Mouse (Mus musculus): ENCODE data around the gene Ctsw.

Ctsw gene

DNA sequence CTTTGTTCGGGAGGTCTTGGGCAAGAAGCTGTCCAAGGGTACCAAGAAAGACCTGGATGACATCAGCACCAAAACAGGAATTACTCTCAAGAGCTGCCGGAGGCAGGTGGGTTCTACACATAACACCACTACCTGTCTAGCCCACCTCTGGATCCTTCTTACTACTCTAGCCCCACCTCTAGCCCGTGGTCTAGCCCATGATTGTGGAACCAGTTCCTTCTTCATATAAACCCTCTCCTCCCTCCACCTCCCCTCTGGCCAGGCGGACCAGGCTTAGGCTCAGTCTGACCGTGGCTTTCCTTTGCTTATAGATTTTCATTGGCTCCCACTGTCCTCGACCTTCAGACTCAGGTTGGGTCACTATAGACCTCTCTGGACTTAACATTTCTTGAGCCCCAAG lies 6.9 kb downstream of the Ctsw start:
- DNase-seq (ENCODE audit: low spot score): no peak

DNA sequence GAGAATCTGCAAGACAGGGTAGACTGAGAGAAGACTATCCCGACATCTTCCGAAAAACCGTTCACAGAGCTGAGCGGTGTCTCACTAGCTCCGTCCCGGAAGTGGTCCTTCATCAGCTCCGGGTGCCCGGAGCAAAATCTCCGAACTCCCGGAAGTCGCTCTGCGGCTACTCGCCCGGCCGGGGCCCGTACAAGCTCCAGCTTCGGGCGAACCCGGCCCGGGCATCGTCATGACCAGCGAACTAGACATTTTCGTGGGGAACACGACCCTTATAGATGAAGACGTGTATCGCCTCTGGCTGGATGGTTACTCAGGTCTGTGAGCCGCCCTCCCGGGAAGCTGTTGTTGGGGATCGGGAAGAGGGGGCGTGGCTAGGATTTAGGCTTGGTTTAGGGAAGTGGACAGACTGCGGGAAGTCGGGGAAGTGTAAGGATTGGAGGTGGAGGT lies 7.8 kb downstream of the Ctsw start, which contains the start of gene Fibp:
Fibp (plus strand) TSS at position 151 of the 447 bp plus-strand sequence.
- DNase-seq (ENCODE audit: low spot score): peak; percentile 85

DNA sequence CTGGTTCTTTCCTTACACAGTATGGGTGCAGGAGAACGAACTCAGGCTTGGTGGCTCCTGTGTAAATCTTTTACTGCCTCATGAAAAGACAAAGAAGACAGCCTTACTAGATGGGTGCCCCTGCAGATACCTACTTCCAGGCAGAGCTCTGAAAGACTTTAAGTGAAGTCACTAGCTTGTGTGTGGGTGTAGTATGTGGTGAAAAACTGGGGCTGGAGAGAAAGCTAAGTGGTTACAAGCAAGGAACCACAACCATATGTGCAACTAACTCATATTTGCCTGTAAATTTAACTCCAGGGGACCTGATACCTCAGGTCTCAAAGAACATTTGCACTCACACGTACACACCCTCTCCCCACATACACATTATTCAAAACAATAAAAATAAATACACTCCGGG lies 8.4 kb downstream of the Ctsw start:
- no peak for DNase-seq (ENCODE audit: low spot score)

DNA sequence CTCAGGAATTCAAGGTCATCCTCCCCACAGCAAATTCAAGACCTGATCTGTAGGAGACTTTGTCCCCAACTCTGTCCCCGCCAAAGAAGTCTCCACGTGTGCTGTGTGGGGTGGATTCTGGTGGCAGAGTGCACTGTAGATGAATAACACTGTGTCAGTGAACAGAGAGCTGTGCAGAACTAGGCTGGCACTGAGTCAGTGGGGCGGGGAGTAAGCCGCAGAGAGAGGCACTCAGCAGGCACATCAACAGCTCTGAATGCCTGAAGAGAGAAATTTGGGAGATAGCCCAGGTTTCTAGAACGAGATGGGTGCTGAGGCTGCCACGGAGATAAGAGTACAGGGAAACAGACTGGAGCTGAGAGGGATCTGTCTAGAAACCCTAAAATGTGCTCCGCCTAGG lies 9.3 kb downstream of the Ctsw start:
- DNase-seq (ENCODE audit: low spot score): no peak

DNA sequence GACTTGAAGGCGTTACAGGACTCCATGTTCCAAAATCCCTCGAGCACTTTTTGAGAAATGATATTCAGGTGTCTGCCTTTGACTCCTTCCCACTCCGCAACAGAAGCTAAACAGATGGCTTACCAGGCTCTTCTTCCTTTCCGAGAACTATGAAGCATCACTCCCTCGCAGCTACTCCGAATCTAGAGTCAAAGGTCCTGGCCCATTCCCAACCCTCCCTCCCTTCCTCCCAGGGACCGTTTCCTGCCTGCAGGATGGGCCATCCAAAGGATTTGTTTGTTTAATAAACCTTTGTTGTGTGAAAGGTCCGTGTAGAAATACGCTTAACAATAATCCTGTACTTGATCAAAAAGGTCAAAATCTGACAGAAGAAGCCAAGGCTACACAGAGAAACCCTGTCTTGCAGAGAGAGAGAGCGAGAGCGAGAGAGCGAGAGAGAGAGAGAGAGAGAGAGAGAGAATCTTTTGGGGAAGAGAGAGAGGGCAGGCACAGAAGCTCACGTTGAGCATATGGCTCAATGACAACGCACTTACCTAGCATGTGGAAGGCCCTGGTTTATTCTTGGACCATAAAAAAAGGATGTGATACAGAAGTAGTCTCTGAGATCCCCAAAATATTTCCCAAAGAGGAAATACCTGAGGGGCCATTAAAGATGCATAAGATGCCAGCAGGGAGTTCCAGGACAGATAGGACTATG lies 10.4 kb downstream of the Ctsw start, which contains the start of gene Ccdc85b:
Ccdc85b (minus strand) TSS at position 149 of the 697 bp plus-strand sequence.
- no peak for DNase-seq (ENCODE audit: low spot score)

DNA sequence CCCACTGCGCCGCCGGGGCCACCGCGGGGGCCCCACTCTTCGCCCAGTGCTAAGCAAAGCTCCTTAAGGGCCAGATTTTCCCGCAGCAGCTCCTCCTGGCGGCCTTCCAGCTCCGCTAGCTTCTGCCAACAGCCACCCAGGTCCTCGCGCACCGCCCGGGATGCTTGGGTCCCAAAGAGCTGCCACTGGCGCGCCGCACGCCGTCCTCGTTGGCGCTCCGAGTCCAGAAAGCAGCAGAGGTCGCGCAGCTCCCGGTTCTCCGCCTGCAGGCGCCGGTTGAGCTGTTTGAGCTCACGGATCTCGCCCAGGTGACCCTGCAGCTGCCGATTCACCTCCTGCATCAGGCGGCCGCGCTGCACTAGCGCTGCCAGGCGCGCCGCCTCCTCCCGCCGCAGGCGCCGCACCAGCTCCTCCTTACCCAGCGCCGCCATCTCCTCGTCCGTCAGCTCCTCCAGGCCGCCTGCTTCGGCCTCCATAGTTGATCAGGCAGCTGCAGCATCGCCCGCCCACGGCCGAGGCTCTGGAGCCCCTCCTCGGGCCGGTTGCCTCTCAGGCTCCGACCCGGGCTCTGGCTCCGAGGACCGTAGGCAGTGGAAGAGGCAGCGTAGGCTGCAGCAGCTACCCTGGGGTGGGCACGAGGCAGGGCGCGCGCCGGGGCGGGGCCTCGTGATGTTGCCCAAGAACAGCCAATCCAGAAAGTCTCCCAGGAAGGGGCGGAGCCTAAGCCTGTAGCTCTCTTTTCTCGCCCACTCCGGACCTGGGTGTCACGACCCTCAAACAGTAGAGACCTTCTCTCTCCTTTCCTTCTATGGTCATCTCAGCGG lies 11.2 kb downstream of the Ctsw start:
- DNase-seq (ENCODE audit: low spot score): peak; percentile 94

DNA sequence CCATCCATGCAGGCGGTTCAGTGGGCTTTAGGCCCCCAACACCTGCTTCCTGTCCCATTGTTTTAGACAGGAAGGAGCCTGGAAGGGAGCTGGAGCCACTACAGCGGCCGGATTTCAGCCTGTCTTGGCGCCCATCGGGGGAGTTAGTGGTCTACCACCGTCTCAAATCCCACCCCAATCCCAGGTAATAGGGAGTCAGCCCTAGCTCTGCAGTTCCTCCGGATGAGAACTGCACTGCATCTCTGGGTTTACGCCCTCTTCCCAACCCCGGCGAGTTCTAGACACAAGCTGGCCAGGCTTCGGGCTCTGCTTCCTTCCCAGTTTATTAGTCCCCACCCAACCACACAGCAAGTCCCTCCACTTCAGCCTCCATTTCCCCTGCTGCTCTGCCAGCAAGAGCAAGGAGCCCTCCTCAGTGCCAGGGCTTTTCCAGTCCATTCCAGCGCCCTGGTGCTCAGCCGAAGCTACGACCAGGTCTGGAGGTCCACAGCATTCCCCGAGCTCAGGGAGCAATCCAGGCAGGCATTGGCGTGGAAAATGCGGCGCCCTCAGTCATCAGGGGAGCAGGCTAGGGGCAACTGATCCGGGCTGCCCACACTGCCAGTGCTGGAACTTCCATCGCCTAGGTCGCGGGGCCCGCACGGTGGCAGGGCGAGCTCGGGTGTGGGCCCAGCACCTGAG lies 11.9 kb downstream of the Ctsw start:
- DNase-seq (ENCODE audit: low spot score): no peak

DNA sequence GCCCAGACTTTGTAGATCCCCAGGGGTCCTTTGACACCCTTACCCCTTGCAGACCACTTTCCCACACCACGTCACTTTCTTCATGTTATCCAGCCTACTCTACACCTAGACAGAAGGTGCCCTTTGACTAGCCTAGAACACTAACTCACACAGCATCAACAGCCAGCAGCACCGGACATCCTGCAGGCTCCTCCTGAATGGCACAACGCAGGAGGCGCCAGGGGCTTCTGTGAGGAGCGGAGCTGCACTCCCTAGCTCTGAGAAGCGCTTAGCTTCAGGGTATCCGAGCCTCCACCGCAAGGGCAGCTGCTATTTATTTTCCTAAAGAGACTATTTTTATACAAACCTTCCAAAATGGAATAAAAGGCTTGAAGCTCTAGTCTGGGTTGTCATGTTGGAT lies 12.7 kb downstream of the Ctsw start:
- DNase-seq (ENCODE audit: low spot score): no peak

DNA sequence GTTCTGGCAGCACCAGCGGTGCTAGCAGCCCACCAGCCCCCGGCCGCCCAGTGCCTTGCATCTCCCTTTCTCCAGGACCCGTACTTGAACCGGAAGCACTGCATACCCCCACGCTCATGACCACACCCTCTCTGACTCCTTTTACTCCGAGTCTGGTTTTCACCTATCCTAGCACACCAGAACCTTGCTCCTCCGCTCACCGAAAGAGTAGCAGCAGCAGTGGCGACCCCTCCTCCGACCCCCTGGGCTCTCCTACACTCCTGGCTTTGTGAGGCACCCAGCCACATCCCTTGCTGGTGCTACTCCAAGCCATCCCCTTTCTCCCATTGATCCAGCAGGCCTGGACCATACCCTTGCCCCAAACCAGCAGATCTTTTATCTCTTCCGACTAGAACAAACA lies 13.3 kb downstream of the Ctsw start:
- no peak for DNase-seq (ENCODE audit: low spot score)

DNA sequence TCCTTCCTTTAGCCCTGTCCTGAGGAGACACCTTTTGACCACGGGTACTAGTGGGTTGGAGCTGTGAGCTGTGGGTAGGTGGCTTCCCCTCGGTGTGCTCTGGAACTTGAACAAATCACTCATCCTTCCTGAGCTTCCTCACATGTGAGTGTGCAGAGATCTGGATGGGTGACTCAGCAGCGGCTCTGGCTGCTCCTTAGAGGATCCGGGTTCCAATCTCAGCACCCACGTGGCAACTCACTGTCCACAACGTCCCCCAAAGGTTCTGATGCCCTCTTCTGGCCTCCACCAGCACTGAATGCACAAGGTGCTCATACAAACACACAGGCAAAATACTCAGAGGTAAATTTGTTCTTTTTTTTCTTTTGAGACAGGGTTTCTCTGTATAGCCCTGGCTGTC lies 16.5 kb downstream of the Ctsw start:
- DNase-seq (ENCODE audit: low spot score): no peak

DNA sequence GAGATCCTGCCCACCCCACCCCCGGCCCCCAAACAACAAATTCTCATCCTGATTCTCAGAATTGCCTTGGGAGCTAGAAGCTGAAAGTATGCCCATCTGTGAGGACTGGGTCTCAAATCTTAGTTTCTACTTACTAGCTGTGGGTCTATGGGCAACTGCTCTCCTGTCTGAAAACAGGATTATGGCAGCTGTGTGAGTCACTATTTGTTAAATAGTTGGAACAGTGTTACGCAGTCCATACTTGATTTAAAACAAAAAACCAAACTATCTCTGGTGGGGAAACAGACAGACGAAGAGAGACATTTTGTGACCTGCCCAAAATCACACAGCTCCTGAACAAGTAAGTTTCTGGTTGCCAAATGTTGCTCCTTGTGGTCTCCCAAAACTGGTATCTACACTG lies 18.6 kb downstream of the Ctsw start:
- no peak for DNase-seq (ENCODE audit: low spot score)

DNA sequence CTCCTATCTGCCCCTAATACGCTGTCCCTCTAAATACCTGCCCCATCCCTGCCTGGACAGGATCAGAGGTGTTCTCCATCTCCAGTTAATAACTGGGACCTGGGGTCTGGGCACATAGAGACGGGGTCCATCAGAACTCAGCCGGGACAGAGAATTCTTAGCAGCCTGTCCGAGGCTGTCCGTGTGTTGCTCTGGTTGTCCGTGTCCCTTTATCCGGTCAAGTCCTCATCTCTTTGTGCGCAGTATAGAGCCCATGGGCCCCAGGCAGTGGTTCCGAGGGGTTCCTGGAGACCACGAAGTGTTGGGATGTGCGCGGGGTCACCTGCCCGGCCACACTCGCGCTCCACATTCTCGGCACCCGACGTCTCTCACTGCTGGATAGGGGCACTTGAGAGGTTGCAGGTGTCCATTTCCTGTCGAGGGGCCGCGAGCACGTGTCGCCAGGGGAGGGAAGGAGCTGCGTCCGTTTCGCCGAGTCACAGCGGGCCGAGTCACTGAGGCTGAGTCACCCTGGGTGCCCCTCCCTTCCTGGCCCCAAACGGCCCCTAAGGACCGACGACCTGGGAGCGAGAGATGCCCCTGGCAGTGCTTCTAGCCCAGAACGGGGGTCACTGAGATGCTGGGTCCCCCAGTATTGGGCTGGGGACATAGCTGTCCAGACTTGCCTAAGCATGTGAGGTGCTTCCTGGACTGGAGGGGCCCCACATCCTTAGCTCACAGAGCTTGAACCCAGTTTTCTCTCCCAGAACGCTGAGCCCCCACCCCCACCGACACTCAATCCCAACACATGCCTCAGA lies 19.8 kb downstream of the Ctsw start:
- DNase-seq (ENCODE audit: low spot score): no peak

DNA sequence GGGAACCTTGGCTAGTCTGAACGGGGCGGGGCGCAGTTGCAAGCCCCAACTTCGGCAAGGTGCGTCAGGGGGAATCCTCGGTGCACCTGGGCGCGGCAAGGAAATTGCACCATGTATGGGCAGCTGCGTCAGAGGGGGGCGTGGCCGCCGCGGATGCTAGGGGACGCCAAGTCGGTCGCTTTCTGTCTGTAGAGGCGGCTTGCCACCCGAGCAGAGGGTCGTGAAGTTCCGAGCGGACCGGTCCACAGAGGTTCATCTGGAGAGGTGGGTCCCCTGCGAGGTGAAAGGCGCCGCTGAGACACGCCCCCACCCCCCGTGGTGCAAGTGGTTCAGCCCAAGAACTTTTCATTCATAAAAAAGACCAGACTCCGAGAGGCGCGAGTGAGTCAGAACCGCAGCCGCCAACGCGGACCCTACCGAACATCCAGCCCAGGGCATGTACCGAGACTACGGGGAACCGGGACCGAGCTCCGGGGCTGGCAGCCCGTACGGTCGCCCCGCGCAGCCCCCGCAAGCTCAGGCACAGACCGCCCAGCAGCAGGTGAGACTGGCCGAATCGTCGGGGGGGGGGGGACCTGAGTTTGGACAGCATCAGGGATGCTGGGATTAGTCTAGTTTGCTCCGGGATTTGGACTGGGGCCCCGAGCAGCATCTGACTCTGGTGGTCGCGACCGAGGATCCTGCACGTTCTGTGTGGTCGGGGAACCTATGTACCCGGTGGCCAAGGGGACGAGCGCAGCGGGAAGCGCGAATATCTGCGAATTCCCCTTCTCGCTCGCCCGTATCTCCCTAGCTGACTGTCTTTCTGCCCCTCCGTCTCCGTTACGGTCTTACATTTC lies 20.6 kb downstream of the Ctsw start, which contains the start of gene Fosl1:
Fosl1 (plus strand) TSS at position 33 of the 839 bp plus-strand sequence.
- DNase-seq (ENCODE audit: low spot score): peak; percentile 76

DNA sequence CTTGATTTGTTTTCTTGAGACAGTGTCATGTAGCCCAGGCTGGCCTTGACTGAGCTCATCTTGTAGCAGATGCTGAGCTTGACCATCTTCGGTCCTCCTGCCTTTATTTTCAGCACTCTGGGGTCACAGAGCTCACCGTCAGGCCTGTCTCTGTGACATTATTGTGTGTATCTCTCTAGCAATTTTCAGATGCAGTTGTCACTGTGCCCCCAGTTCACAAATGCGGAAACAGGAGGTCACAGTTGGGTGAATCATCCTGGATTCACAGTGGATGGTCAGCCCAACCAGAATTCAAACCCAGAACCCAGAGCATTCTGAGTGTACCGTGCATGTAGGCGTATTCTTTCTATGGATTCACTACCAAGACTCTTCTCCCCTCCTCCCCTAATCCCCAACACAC lies 22.6 kb downstream of the Ctsw start:
- no peak for DNase-seq (ENCODE audit: low spot score)

DNA sequence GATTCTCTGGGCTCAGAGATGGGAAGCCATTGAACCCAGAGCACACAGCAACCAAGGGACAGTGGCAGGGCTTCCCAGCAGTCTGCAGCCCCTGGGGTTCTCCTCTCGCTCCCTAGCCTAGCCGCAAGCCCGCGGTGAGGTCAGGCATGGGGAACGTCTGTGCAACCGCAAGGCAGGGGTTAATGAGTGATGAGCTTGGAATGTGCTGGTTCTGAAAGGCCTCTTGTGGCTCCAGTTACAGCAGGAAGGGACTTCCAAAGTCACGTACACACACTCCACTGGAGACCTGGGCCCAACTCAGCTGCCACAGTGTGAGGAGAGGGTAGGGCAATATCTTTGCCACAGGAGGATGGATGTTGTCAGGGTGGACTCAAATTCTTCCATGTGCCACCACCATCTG lies 23.4 kb downstream of the Ctsw start:
- DNase-seq (ENCODE audit: low spot score): no peak

DNA sequence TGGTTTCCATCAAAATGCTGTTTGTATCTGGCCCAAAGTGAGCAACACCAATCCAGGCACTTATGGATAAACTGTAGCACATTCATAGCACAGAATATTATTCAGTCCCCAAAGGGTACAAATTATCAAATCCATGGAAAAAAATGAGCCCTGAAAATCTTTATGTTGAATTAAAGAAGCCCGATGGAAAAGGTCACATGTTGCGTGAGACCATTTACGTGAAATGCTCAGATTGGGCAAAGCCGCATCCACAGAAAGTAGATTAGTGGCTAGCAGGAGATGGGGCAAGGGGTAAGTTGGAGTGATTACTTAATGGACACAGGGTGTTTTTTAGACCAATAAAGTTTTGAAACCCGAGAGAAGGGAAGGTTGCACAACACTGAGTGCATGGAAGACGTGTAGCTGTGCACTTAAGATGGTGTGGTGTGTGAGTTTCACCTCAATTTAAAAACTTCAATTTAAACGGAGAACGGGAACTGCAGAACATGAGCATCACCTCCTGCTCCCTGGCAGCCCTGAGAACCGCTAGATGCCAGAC lies 23.9 kb downstream of the Ctsw start:
- DNase-seq (ENCODE audit: low spot score): no peak

DNA sequence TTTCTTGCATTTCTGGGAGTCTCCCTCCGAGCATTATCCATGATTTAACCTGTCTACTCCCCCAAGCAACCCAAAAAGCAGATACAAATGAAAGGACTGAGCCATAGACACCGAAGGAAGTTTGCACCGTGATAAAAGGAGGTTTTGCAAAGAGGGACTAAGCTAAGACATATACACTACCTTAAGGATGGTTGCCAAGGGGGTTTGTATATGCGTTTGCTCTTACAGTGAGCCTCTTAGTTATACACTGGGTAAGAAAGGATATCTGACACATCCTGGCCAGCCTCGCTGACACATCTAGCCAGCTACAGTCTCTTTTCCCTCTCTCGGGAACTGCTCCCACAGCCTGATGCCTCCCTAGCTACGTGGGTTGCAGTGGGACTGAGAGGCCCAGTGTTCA lies 34.4 kb downstream of the Ctsw start:
- DNase-seq (ENCODE audit: low spot score): no peak

DNA sequence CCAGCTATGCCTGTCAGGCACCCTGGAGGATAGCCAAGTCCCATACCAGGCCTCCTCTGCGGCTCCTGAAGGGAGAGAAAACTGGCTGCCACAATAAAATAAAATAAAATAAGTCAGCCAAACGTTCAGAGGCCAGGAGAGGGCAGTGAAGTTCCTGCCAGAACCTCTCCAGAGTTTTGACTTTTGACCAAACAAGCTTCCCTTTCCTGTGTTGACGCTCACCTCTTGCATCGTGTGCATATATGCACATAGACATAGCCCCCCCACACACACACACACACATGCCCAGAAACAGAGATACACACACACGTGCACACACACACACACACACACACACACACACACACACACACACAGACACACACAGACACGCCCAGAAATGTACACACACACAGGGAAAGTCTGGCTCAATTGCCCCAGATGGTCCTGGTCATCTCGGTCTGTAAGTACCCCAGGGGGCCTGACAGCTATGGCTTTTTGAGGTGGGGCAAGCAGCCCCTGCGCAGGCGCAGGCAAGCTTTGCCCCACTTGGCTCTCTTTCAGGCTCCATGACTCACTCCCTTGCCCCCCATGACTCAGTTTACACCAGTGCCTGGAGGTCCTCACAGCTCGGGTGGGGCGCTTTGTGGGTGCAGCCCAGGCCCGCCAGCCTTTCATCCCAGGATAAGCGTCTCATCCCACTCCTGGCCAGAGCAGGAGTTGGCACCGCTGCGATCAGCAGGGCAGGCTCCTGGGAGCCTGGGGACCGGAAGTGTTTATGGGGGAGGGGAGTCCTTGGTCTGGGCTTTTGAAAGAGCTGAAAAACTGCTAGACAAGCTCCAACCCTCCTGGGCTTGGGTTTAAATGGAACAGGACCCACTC lies 35.1 kb downstream of the Ctsw start:
- DNase-seq (ENCODE audit: low spot score): peak; percentile 41

DNA sequence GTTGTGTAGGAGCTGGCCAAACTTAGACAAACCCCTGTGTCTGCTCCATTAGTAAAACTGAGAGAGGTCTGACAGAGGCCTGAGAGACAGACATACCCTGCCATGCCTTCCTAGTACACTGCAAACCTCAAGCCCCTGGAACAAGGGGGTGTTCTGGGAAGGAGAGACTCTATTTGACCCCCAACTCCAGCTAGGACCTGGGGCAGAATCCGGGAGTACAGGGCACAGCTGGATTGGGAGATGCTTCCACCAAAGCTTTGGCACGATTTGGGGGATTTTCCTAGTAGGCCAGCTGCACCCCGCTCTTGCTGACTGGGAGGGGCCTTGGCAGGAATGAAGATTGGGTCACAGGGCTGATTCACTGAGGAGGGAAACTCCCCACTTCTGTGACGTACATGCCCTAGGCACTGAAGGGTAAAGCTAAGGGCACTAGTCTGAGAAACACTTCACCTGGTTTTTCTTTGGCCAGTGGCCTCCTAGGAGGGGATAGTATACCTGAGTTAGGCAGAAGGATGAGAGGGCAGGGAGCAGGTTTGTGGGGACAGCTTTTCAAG lies 36.3 kb downstream of the Ctsw start:
- no peak for DNase-seq (ENCODE audit: low spot score)

Measured in urinary bladder, postnatal 25 days (tissue).